Mouse (Mus musculus) CH12.LX (cell line): ENCODE data around the gene Rpia. TPM values are rescaled to one million over a fixed set of nuclear protein-coding genes. Genes with fewer than 3 reads are reported as not detected.

ENCODE experiments used
- DNase-seq: peaks from one replicate; pipeline ENCODE4 v3.0.0-alpha.2; 2013; ENCODE audit errors: extremely low read depth
- H3K27ac ChIP-seq: 2 replicates; pipeline ENCODE4 v1.5.1; 2012; ENCODE audit warnings: low read depth, mild to moderate bottlenecking, control low read depth, moderate library complexity; ENCODE audit not compliant: insufficient read depth
- H3K27me3 ChIP-seq: replicated peaks from 2 replicates; pipeline ENCODE3; 2012; ENCODE audit warnings: inconsistent platforms
- H3K36me3 ChIP-seq, 2 experiments: replicated peaks in 1 of 2; 2 replicates each; pipeline versions ENCODE3 to v1.6.1; 2012; ENCODE audit warnings: inconsistent platforms in 1 of 2, low read length in 1 of 2, mild to moderate bottlenecking in 1 of 2, mixed read lengths in 1 of 2, moderate library complexity in 1 of 2; ENCODE audit not compliant: control insufficient read depth in 1 of 2, insufficient read depth in 1 of 2
- H3K4me1 ChIP-seq, 2 experiments: 2 replicates each; pipeline ENCODE4 v1.6.1; 2012; ENCODE audit warnings: inconsistent platforms in 1 of 2, moderate library complexity in 1 of 2; ENCODE audit not compliant: insufficient read depth in 2 of 2, control insufficient read depth in 1 of 2
- H3K4me2 ChIP-seq: 2 replicates; pipeline ENCODE4 v1.6.1; 2012; ENCODE audit warnings: low read depth, mild to moderate bottlenecking, control low read depth; ENCODE audit not compliant: poor library complexity, insufficient read depth, severe bottlenecking
- H3K4me3 ChIP-seq, 3 experiments: fragments of 150-350 bp in 1 of 3; sonication (generic) in 1 of 3; replicated peaks in 1 of 3; 2 replicates each; pipeline versions ENCODE3 to v1.5.1; 2011 to 2012; ENCODE audit warnings: low read depth in 2 of 3, low read length in 2 of 3, mild to moderate bottlenecking in 2 of 3, moderate library complexity in 2 of 3, control low read depth in 1 of 3, improper control_type of control experiment in 1 of 3, inconsistent platforms in 1 of 3, mixed read lengths in 1 of 3; ENCODE audit not compliant: poor library complexity in 1 of 3
- H3K79me2 ChIP-seq: replicated peaks from 2 replicates; pipeline ENCODE4 v1.6.1; 2012; ENCODE audit warnings: mild to moderate bottlenecking, moderate library complexity; ENCODE audit not compliant: control insufficient read depth, poor library complexity, insufficient read depth, severe bottlenecking; ENCODE audit errors: extremely low read depth
- H3K9ac ChIP-seq: 2 replicates; pipeline ENCODE4 v1.6.1; 2012; ENCODE audit warnings: low read depth, mild to moderate bottlenecking, control low read depth, moderate library complexity; ENCODE audit not compliant: insufficient read depth
- H3K9me3 ChIP-seq: replicated peaks from 2 replicates; pipeline ENCODE3; 2012; ENCODE audit warnings: low read length, inconsistent platforms, mixed read lengths
- BHLHE40 ChIP-seq: IDR thresholded peaks from 2 replicates; pipeline ENCODE4 v1.6.1; 2011; ENCODE audit warnings: mild to moderate bottlenecking, low read depth, low read length, improper control_type of control experiment
- CHD1 ChIP-seq: IDR thresholded peaks from 2 replicates; pipeline ENCODE4 v1.6.1; 2012; ENCODE audit warnings: low read depth, low read length, improper control_type of control experiment, inconsistent platforms
- CTCF ChIP-seq, 2 experiments: IDR thresholded peaks in 1 of 2; conservative IDR thresholded peaks in 1 of 2; 2 replicates each; pipeline ENCODE4 v1.5.1; 2011 to 2012; ENCODE audit warnings: low read depth in 2 of 2, low read length in 2 of 2, improper control_type of control experiment in 1 of 2, inconsistent platforms in 1 of 2, mild to moderate bottlenecking in 1 of 2, moderate library complexity in 1 of 2
- E2F4 ChIP-seq: IDR thresholded peaks from 2 replicates; pipeline ENCODE4 v1.6.1; 2011; ENCODE audit warnings: low read depth, low read length, improper control_type of control experiment; ENCODE audit not compliant: insufficient replicate concordance
- ELF1 ChIP-seq: IDR thresholded peaks from 2 replicates; pipeline ENCODE4 v1.6.1; 2014; ENCODE audit warnings: low read depth, mild to moderate bottlenecking, inconsistent platforms, low read length, improper control_type of control experiment
- EP300 ChIP-seq: IDR thresholded peaks from 2 replicates; pipeline ENCODE4 v1.6.1; 2011; ENCODE audit warnings: low read length, improper control_type of control experiment
- IRF4 ChIP-seq: IDR thresholded peaks from 2 replicates; pipeline ENCODE4 v1.6.1; 2014; ENCODE audit warnings: low read depth, mild to moderate bottlenecking, inconsistent platforms, low read length, improper control_type of control experiment
- JUN ChIP-seq: IDR thresholded peaks from 2 replicates; pipeline ENCODE4 v1.6.1; 2011; ENCODE audit warnings: low read depth, mild to moderate bottlenecking, low read length, improper control_type of control experiment, moderate library complexity; ENCODE audit not compliant: insufficient read depth
- JUND ChIP-seq: conservative IDR thresholded peaks from 2 replicates; pipeline ENCODE4 v1.6.1; 2011; ENCODE audit warnings: low read depth, low read length, improper control_type of control experiment
- MAZ ChIP-seq: IDR thresholded peaks from 2 replicates; pipeline ENCODE4 v1.6.1; 2012; ENCODE audit warnings: low read depth, mild to moderate bottlenecking, inconsistent platforms, low read length, improper control_type of control experiment, moderate library complexity
- MEF2A ChIP-seq: IDR thresholded peaks from 2 replicates; pipeline ENCODE4 v1.6.1; 2014; ENCODE audit warnings: low read depth, mild to moderate bottlenecking, inconsistent platforms, low read length, improper control_type of control experiment, borderline replicate concordance
- MXI1 ChIP-seq: IDR thresholded peaks from 2 replicates; pipeline ENCODE4 v1.6.1; 2011; ENCODE audit warnings: mild to moderate bottlenecking, low read depth, low read length, improper control_type of control experiment
- NELFE ChIP-seq: IDR thresholded peaks from 2 replicates; pipeline ENCODE4 v1.6.1; 2011; ENCODE audit warnings: low read depth, low read length, improper control_type of control experiment
- POLR2A ChIP-seq: IDR thresholded peaks from 2 replicates; pipeline ENCODE4 v1.6.1; 2011; ENCODE audit warnings: low read depth, mild to moderate bottlenecking, improper control_type of control experiment, low read length
- POLR2AphosphoS2 ChIP-seq: IDR thresholded peaks from 2 replicates; pipeline ENCODE4 v1.6.1; 2011; ENCODE audit warnings: low read depth, low read length, improper control_type of control experiment
- RAD21 ChIP-seq: IDR thresholded peaks from 2 replicates; pipeline ENCODE4 v1.6.1; 2011; ENCODE audit warnings: low read depth, mild to moderate bottlenecking, low read length, improper control_type of control experiment, moderate library complexity
- SIN3A ChIP-seq: IDR thresholded peaks from 2 replicates; pipeline ENCODE4 v1.6.1; 2012; ENCODE audit warnings: low read length, improper control_type of control experiment, inconsistent platforms
- SMC3 ChIP-seq: IDR thresholded peaks from 2 replicates; pipeline ENCODE4 v1.6.1; 2011; ENCODE audit warnings: low read depth, low read length, improper control_type of control experiment
- TBP ChIP-seq: conservative IDR thresholded peaks from 2 replicates; pipeline ENCODE4 v1.6.1; 2011; ENCODE audit warnings: low read depth, low read length, improper control_type of control experiment
- TCF12 ChIP-seq: IDR thresholded peaks from 2 replicates; pipeline ENCODE4 v1.6.1; 2014; ENCODE audit warnings: low read depth, mild to moderate bottlenecking, inconsistent platforms, low read length, improper control_type of control experiment
- UBTF ChIP-seq: IDR thresholded peaks from 2 replicates; pipeline ENCODE4 v1.6.1; 2012; ENCODE audit warnings: low read depth, mild to moderate bottlenecking, inconsistent platforms, low read length, improper control_type of control experiment, moderate library complexity
- ZMIZ1 ChIP-seq: IDR thresholded peaks from 2 replicates; pipeline ENCODE4 v1.6.1; 2012; ENCODE audit warnings: low read depth, mild to moderate bottlenecking, inconsistent platforms, low read length, improper control_type of control experiment
- dilution Hi-C: fragments of 300-500 bp; cut with MboI; formaldehyde crosslinking; loops from 2 replicates; pipeline ENCODE4 v1.14.3; 2020; ENCODE audit warnings: low sequenced_read_pairs; ENCODE audit not compliant: extremely low pct_unique_long_range_greater_than_20kb, extremely low pct_ligation_motif_present
- in situ Hi-C: fragments of 300-500 bp; cut with MboI; formaldehyde crosslinking; loops from 3 replicates; pipeline ENCODE4 v1.14.3; 2019; ENCODE audit warnings: low sequenced_read_pairs, low pct_ligation_motif_present, low pct_unique_long_range_greater_than_20kb, mixed read lengths
- polyA plus RNA-seq: library from polyadenylated mRNA; unstranded; fragments of >175 nt; gene quantifications from 2 replicates; pipeline ENCODE4 v1.2.1, GENCODE M21; 2012; ENCODE audit warnings: low read depth; ENCODE audit not compliant: insufficient read length
- total RNA-seq, 2 experiments: library from RNA; depleted of rRNA; stranded (reverse); fragments of 300-350 nt in 1 of 2; fragments of >200 nt in 1 of 2; gene quantifications; 2 replicates each; pipeline ENCODE4 v1.2.3; 2012 to 2014

Gene Rpia
- total and polyA plus RNA-seq, 3 experiments = 55.7 to 65.1 (median 57.8) TPM

GRCm38 (mm10) chr6:70806514-70806912 lies 14.5 kb upstream of the Rpia start:
- no peak for DNase-seq
- dilution Hi-C loops (no loop called here), in situ Hi-C loops (loop anchor here (25.0 kb wide), 1 partner anchor 331 kb away; the partner anchor contains the start of gene Thnsl2)
- H3K4me1 ChIP-seq = peaks cover 3 to 17% of the 10 kb centered on the region in 2 experiments
- H3K9ac ChIP-seq = no peak overlapping the region
- no peaks in the 10 kb centered on the region for H3K36me3 ChIP-seq
- H3K27me3 ChIP-seq = peaks cover 3% of the 10 kb centered on the region
- no peak overlapping the region for H3K27ac ChIP-seq
- peak overlapping the region in 1 of 3 experiments; percentile 1 for H3K4me3 ChIP-seq
- H3K79me2 ChIP-seq = no peaks in the 10 kb centered on the region
- TF ChIP-seq E2F4 (no peak), UBTF (no peak), TBP (no peak), JUN (no peak), POLR2A (no peak), TCF12 (no peak), JUND (no peak), MEF2A (no peak), EP300 (no peak), ZMIZ1 (no peak)
- H3K9me3 ChIP-seq = no peaks in the 10 kb centered on the region
- H3K4me2 ChIP-seq = peak overlapping the region; percentile 88

DNA sequence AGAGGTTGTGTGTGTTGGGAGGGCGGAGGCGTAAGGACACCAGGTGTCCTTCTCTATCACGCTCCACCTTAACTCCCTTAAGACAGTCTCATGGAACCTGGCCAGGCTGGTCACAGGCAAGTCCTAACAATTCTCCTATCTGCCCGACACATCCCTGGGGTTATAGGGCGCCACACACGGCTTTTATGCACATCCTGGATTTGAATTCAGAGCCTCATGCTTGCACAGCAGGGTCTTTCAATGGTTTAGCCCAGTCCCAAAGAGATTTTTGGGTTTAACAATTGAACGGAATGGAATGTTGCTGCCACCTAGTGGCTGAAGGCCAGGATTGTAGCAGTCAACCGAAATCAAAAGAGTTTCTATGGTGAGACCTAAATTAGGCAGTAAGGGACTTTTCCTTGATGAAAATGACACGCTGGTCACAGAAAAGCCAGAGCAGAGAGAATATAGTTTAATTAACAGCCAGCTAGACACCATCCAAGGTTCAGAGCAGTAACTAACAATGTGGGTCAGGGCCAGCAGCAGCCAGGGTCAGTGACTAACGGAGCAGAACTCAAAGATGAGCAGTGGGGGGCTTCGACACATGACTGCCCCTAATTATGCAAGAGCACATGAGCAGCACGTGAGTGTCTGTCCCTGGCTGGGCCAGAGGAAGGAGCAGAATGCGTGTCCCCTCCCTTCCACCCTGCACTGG lies 13.9 kb upstream of the Rpia start:
- Histone ChIP-seq H3K9ac (peak overlapping the region; percentile 2; the same call in 1 of the 2 replicates), H3K4me2 (peak overlapping the region; percentile 88), H3K27me3 (peaks cover 3% of the 10 kb centered on the region), H3K36me3 (no peaks in the 10 kb centered on the region), H3K4me1 (peaks cover 3 to 17% of the 10 kb centered on the region in 2 experiments), H3K4me3 (peak overlapping the region; percentile 19 to 48 (median 29))
- peak; percentile 88 for DNase-seq
- in situ Hi-C loops = loop anchor here (25.0 kb wide), 1 partner anchor 331 kb away; the partner anchor contains the start of gene Thnsl2
- 0 out of 2 replicates have a peak, but pooled peaks have one; percentile 23 for TF ChIP-seq IRF4
- peak; percentile 47; the same call in 1 of the 2 replicates for TF ChIP-seq SIN3A
- peak; percentile 62 for TF ChIP-seq RAD21
- no peak for TF ChIP-seq ELF1
- TF ChIP-seq CHD1 = 0 out of 2 replicates have a peak, but pooled peaks have one; percentile 68
- no peak for TF ChIP-seq POLR2AphosphoS2
- no peak for TF ChIP-seq E2F4
- peak; percentile 68 for TF ChIP-seq SMC3
- peak; percentile 85 to 87 for TF ChIP-seq CTCF (conservative IDR thresholded peaks at IDR 0.05 in 1 of 2, IDR thresholded peaks at IDR 0.05 in 1 of 2; ENCODE audit: low read depth in 2 of 2, low read length in 2 of 2)
- 0 out of 2 replicates have a peak, but pooled peaks have one; percentile 43 for TF ChIP-seq MXI1
- TF ChIP-seq MEF2A = peak; percentile 70; the same call in 1 of the 2 replicates
- TF ChIP-seq NELFE = peak; percentile 35; the same call in 1 of the 2 replicates
- no peak for TF ChIP-seq MAZ
- peak; percentile 97 for TF ChIP-seq BHLHE40
- 0 out of 2 replicates have a peak, but pooled peaks have one; percentile 46 for TF ChIP-seq TCF12
- TF ChIP-seq, all 38 proteins: peak for 11
- Histone ChIP-seq H3K79me2 (no peaks in the 10 kb centered on the region), H3K9me3 (no peaks in the 10 kb centered on the region), H3K27ac (no peak overlapping the region)
- dilution Hi-C loops = no loop called here
